Mouse (Mus musculus) spleen, adult 2 months (tissue): Measurements from ENCODE around the gene Jund. TPM values are rescaled to one million over a fixed set of nuclear protein-coding genes. Genes with fewer than 3 reads are reported as not detected.

Experiments used
- DNase-seq, 2 experiments: peaks; one replicate each; pipeline versions ENCODE4 v3.0.0 to v3.0.0-alpha.2; 2012 to 2021; ENCODE audit warnings: low spot score in 2 of 2, low read depth in 1 of 2
- H3K27ac ChIP-seq: fragments of 200-500 bp; 2 replicates; pipeline ENCODE4 v1.5.1; 2012; ENCODE audit warnings: low read length, inconsistent platforms; ENCODE audit not compliant: insufficient read depth
- H3K27me3 ChIP-seq: fragments of 200-500 bp; 2 replicates; pipeline ENCODE4 v1.6.1; 2012; ENCODE audit warnings: mild to moderate bottlenecking, moderate library complexity, low read length, inconsistent platforms; ENCODE audit not compliant: control insufficient read depth, insufficient read depth
- H3K36me3 ChIP-seq: fragments of 200-500 bp; 2 replicates; pipeline ENCODE4 v1.6.1; 2012; ENCODE audit warnings: mild to moderate bottlenecking, low read length, inconsistent platforms; ENCODE audit not compliant: control insufficient read depth, insufficient read depth
- H3K4me1 ChIP-seq: fragments of 200-500 bp; 2 replicates; pipeline ENCODE4 v1.6.1; 2011; ENCODE audit warnings: inconsistent platforms; ENCODE audit not compliant: control insufficient read depth, insufficient read depth, insufficient read length
- H3K4me3 ChIP-seq: fragments of 200-500 bp; 2 replicates; pipeline ENCODE4 v1.5.1; 2011; ENCODE audit warnings: mild to moderate bottlenecking, inconsistent platforms; ENCODE audit not compliant: insufficient read depth, insufficient read length; ENCODE audit errors: extremely low read depth
- CTCF ChIP-seq: fragments of 200-500 bp; IDR thresholded peaks from 2 replicates; pipeline ENCODE4 v1.5.1; 2011; ENCODE audit warnings: mild to moderate bottlenecking, inconsistent platforms; ENCODE audit not compliant: insufficient read depth, insufficient read length, insufficient replicate concordance; ENCODE audit errors: extremely low read depth
- POLR2A ChIP-seq: fragments of 200-500 bp; IDR thresholded peaks from 2 replicates; pipeline ENCODE4 v1.6.1; 2011; ENCODE audit warnings: low read depth, low read length, inconsistent platforms
- WGBS: fragments of 180-500 bp; shearing (Covaris S2); methylation state at CpG from one replicate; pipeline ENCODE4 v1.1.7; 2018; 5-methylcytosine and 5-hydroxymethylcytosine counted together
- polyA plus RNA-seq: library from polyadenylated mRNA; depleted of rRNA; stranded (reverse); fragments of >200 nt; gene quantifications from 2 replicates; pipeline ENCODE4 v1.2.3, GENCODE M21; 2012

The Jund gene
- polyA plus RNA-seq, 1 experiment: 269 TPM

GRCm38 (mm10) chr8:70681410-70681809, 17.3 kb upstream of the Jund start:
- H3K4me1 ChIP-seq: peaks cover 22% of the 10 kb centered on the region
- DNase-seq: no peak
- no peak overlapping the region for H3K4me3 ChIP-seq
- H3K27me3 ChIP-seq: no peaks in the 10 kb centered on the region
- H3K36me3 ChIP-seq: peaks cover 12% of the 10 kb centered on the region
- 63% methylated on average over 3 of the region's 3 CpGs for WGBS
- TF ChIP-seq CTCF: no peak
- TF ChIP-seq POLR2A: no peak
- H3K27ac ChIP-seq: no peak overlapping the region

- no peak for TF ChIP-seq POLR2A
- TF ChIP-seq CTCF: no peak
- no peak for DNase-seq
- no peak overlapping the region for H3K27ac ChIP-seq
- no peak overlapping the region for H3K4me3 ChIP-seq
- H3K36me3 ChIP-seq: peaks cover 12% of the 10 kb centered on the region
- WGBS: 61% methylated on average over 19 of the region's 19 CpGs
- H3K4me1 ChIP-seq: peaks cover 22% of the 10 kb centered on the region
- H3K27me3 ChIP-seq: no peaks in the 10 kb centered on the region
These were observed 16.6 kb upstream of the Jund start for GRCm38 (mm10) chr8:70682193-70682592.

DNA sequence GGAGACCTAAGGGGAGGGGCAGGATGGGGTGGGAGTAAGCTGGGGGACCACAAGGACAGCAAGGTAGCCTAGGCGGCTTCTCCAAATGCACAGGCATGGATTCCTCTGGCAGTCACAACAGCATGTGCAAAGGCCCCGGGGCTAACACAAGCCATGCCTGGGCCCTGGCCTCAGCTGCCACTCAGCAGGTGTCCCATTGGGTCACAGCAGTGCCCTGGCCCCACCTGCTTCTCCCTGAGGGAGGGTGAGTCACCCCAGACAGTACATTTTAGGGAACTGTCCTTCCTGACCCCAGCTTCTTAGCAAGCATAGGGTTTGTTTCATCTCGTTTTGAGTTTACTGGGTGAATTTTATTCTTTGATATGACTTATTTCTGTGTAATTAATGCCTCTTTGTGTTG, 16.1 kb upstream of the Jund start:
- Histone ChIP-seq H3K36me3 (peaks cover 11% of the 10 kb centered on the region), H3K4me1 (peaks cover 18% of the 10 kb centered on the region), H3K4me3 (no peak overlapping the region), H3K27me3 (no peaks in the 10 kb centered on the region), H3K27ac (no peak overlapping the region)
- TF ChIP-seq CTCF (no peak), POLR2A (no peak)
- no peak for DNase-seq
- 39% methylated on average over 3 of the region's 3 CpGs for WGBS

- no peak overlapping the region for H3K27ac ChIP-seq
- peaks cover 15% of the 10 kb centered on the region for H3K4me1 ChIP-seq
- 69% methylated on average over 7 of the region's 7 CpGs for WGBS
- H3K36me3 ChIP-seq: no peaks in the 10 kb centered on the region
- no peaks in the 10 kb centered on the region for H3K27me3 ChIP-seq
- TF ChIP-seq POLR2A (no peak), CTCF (no peak)
- no peak for DNase-seq
- H3K4me3 ChIP-seq: no peak overlapping the region
These were observed 14.5 kb upstream of the Jund start for GRCm38 (mm10) chr8:70684291-70684690.

- no peak overlapping the region for H3K4me3 ChIP-seq
- TF ChIP-seq CTCF (no peak), POLR2A (no peak)
- 80% methylated on average over 8 of the region's 8 CpGs for WGBS
- H3K27ac ChIP-seq: no peak overlapping the region
- no peak for DNase-seq
- no peaks in the 10 kb centered on the region for H3K27me3 ChIP-seq
- no peaks in the 10 kb centered on the region for H3K36me3 ChIP-seq
- peaks cover 5% of the 10 kb centered on the region for H3K4me1 ChIP-seq
These were observed 11.2 kb upstream of the Jund start for GRCm38 (mm10) chr8:70687576-70687975.

DNA sequence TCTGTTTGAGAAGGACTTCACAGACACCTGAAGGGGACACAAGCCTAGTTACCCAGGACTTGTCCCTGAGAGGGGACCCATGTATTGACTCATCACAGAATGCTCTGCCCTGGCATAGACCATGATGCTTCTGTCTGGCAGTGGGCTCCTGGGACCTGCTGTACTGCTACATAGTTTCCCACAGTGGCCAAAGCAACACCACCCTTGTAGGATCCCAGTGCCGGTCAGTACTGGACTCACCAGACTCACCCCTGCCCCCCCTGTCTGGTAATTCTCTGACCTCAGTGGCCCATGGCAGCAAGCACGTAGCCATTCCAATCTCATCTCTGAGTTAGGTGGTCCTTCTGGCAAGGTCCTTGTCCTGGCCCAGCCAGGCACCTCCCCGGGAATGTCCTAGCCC, 10.6 kb upstream of the Jund start:
- DNase-seq: no peak
- WGBS: 97% methylated on average over 3 of the region's 3 CpGs
- no peaks in the 10 kb centered on the region for H3K36me3 ChIP-seq
- H3K4me3 ChIP-seq: no peak overlapping the region
- TF ChIP-seq POLR2A (no peak), CTCF (no peak)
- no peak overlapping the region for H3K27ac ChIP-seq
- no peaks in the 10 kb centered on the region for H3K27me3 ChIP-seq
- peaks cover 4% of the 10 kb centered on the region; the same call in 1 of the 2 replicates for H3K4me1 ChIP-seq

- TF ChIP-seq POLR2A (no peak), CTCF (no peak)
- 82% methylated on average over 5 of the region's 5 CpGs for WGBS
- H3K36me3 ChIP-seq: no peaks in the 10 kb centered on the region
- no peak overlapping the region for H3K27ac ChIP-seq
- H3K4me3 ChIP-seq: no peak overlapping the region
- peaks cover 11% of the 10 kb centered on the region; the same call in 1 of the 2 replicates for H3K4me1 ChIP-seq
- H3K27me3 ChIP-seq: no peaks in the 10 kb centered on the region
- DNase-seq: no peak
These were observed 8.8 kb upstream of the Jund start for GRCm38 (mm10) chr8:70689892-70690390.
